Comparison of ENCODE assay signal across 26 mouse cellular contexts in the genomic region with DNA sequence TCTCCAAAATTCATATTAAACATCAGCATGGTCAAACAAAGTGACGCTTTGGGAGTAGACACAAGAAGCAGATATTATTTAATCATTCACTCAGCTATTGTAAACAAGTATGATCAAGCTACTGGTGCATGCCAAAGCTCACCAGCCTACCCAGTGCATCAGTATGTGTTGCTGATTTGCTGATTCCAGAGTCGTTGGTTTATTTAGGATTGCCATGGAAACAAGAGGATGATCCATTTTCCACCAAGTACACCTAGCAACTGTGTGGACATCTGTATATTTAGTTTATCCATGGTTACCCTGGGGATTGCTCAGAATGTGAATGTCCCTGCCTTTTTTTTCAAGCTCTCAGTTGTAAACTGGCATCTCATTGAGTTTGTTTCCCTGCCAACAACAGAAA.
DNase-seq lines count a peak whose midpoint lies in the region; ATAC-seq lines count a peak whose summit lies in the region.
"Had no signal": no experiment of that assay in that cellular context is flagged by ENCODE, and none has a peak within 500 bp of the region (broad histone marks: within the 10 kb centered on the region; RNA-seq: fewer than 3 reads in every experiment).

No protein-coding gene starts in this region.

- H3K27me3 ChIP-seq in hindbrain, embryonic 13.5 days, result no peaks in the 10 kb centered on the region
- no peaks in the 10 kb centered on the region for H3K27me3 ChIP-seq in midbrain, embryonic 15.5 days (replicated peaks)
- H3K27me3 ChIP-seq: forebrain, embryonic 13.5 days; heart, embryonic 12.5 days; intestine, embryonic 15.5 days; kidney, embryonic 15.5 days; stomach, embryonic 15.5 days had no signal

- peak; percentile 65; the same call in 1 of the 2 replicates for ATAC-seq in hindbrain, embryonic 13.5 days (ENCODE audit: low FRiP score)
- ATAC-seq in midbrain, embryonic 15.5 days (replicated peaks), result peak; percentile 60
- ATAC-seq: activated CD4-positive, CD25-positive, alpha-beta regulatory T cell, adult 4 months; CD4-positive, CD25-positive, alpha-beta regulatory T cell, adult 4 months; forebrain, embryonic 13.5 days; intestine, embryonic 15.5 days had no signal

- H3K27ac ChIP-seq in hindbrain, embryonic 13.5 days, result no peak overlapping the region
- no peak overlapping the region for H3K27ac ChIP-seq in midbrain, embryonic 15.5 days
- H3K27ac ChIP-seq: forebrain, embryonic 13.5 days; intestine, embryonic 15.5 days; kidney, embryonic 15.5 days; left cerebral cortex, adult 2 months; stomach, embryonic 15.5 days had no signal

- WGBS in hindbrain, embryonic 13.5 days, result 62% methylated on average over 2 of the region's 2 CpGs
- WGBS in midbrain, embryonic 15.5 days, result 50% methylated on average over 2 of the region's 2 CpGs

- no peaks in the 10 kb centered on the region for H3K4me1 ChIP-seq in hindbrain, embryonic 13.5 days (replicated peaks)
- no peaks in the 10 kb centered on the region for H3K4me1 ChIP-seq in midbrain, embryonic 15.5 days
- H3K4me1 ChIP-seq: forebrain, embryonic 13.5 days; heart, embryonic 12.5 days; intestine, embryonic 15.5 days; kidney, embryonic 15.5 days; stomach, embryonic 15.5 days had no signal

- H3K9ac ChIP-seq in hindbrain, embryonic 13.5 days, result no peak overlapping the region
- H3K9ac ChIP-seq in midbrain, embryonic 15.5 days, result no peak overlapping the region
- H3K9ac ChIP-seq: forebrain, embryonic 13.5 days; heart, embryonic 12.5 days; intestine, embryonic 15.5 days; kidney, embryonic 15.5 days; stomach, embryonic 15.5 days had no signal

- no peak overlapping the region for H3K4me2 ChIP-seq in hindbrain, embryonic 13.5 days
- no peak overlapping the region for H3K4me2 ChIP-seq in midbrain, embryonic 15.5 days
- H3K4me2 ChIP-seq: forebrain, embryonic 13.5 days; heart, embryonic 12.5 days; intestine, embryonic 15.5 days; kidney, embryonic 15.5 days; liver, embryonic 11.5 days; stomach, embryonic 15.5 days had no signal

- intact Hi-C loops in left cerebral cortex, postnatal 14 days (cut with DNase I), result no loop called here
- intact Hi-C loops in left cerebral cortex, postnatal 36 days (cut with DNase I), result no loop called here

- H3K4me3 ChIP-seq in hindbrain, embryonic 13.5 days, result no peak overlapping the region
- no peak overlapping the region for H3K4me3 ChIP-seq in midbrain, embryonic 15.5 days
- H3K4me3 ChIP-seq: forebrain, embryonic 13.5 days; heart, embryonic 12.5 days; intestine, embryonic 15.5 days; kidney, embryonic 15.5 days; left cerebral cortex, adult 2 months; myocyte; stomach, embryonic 15.5 days had no signal

- no peaks in the 10 kb centered on the region for H3K9me3 ChIP-seq in hindbrain, embryonic 13.5 days
- H3K9me3 ChIP-seq in midbrain, embryonic 15.5 days, result no peaks in the 10 kb centered on the region
- H3K9me3 ChIP-seq: forebrain, embryonic 13.5 days; heart, embryonic 12.5 days; intestine, embryonic 15.5 days; kidney, embryonic 15.5 days; stomach, embryonic 15.5 days had no signal

- H3K36me3 ChIP-seq in hindbrain, embryonic 13.5 days, result no peaks in the 10 kb centered on the region
- no peaks in the 10 kb centered on the region for H3K36me3 ChIP-seq in midbrain, embryonic 15.5 days (replicated peaks)
- H3K36me3 ChIP-seq: heart, embryonic 12.5 days; intestine, embryonic 15.5 days; kidney, embryonic 15.5 days; stomach, embryonic 15.5 days had no signal

- DNase-seq in embryo, embryonic 10.5 days (ENCODE audit: low spot score), result peak; percentile 1
- no peak for DNase-seq in embryo, embryonic 9.5 days (ENCODE audit: extremely low spot score)
- peak; percentile 4 to 38 for DNase-seq in left cerebral cortex, postnatal 14 days (ENCODE audit: low spot score in 2 of 2)
- no peak for DNase-seq in left cerebral cortex, postnatal 36 days (ENCODE audit: low spot score in 2 of 2)
- DNase-seq in gastrocnemius, adult 8-10 months (ENCODE audit: low spot score in 2 of 2), result no peak
- no peak for DNase-seq in cerebellum, adult 11-12 months
- DNase-seq: adrenal gland, postnatal 14 days; cerebellum, adult 18-20 months; cerebellum, postnatal 25 days; heart, adult 11 months; heart, postnatal 36 days; lung, adult 18-20 months; lung, postnatal 36 days; right cerebral cortex, postnatal 14 days had no signal

Comparison
In these comparisons a context has a peak if more than half of its experiments do, and no peak if none do; other contexts are left out.
1. DNase-seq: peak in embryo, embryonic 10.5 days (single experiment) and left cerebral cortex, postnatal 14 days (2 of 2); none in embryo, embryonic 9.5 days (single experiment), left cerebral cortex, postnatal 36 days (0 of 2), gastrocnemius, adult 8-10 months (0 of 2) and cerebellum, adult 11-12 months (single experiment).